Mouse (Mus musculus): ENCODE measurements at regions not wholly inside any gene's neighbourhood (a gene's known extent, or its start where the extent isn't known, plus 50 kb on each side); places are given as distances from the start of the nearest gene placed in this dataset.
A peak's percentile ranks its signal among the peaks of the same experiment; 100 is the strongest.

- no peak for DNase-seq (ENCODE audit: low spot score in 2 of 2)
These were observed 51.7 kb upstream of the Rasgrf1 start for GRCm38 (mm10) chr9:89858005-89858404.

DNA sequence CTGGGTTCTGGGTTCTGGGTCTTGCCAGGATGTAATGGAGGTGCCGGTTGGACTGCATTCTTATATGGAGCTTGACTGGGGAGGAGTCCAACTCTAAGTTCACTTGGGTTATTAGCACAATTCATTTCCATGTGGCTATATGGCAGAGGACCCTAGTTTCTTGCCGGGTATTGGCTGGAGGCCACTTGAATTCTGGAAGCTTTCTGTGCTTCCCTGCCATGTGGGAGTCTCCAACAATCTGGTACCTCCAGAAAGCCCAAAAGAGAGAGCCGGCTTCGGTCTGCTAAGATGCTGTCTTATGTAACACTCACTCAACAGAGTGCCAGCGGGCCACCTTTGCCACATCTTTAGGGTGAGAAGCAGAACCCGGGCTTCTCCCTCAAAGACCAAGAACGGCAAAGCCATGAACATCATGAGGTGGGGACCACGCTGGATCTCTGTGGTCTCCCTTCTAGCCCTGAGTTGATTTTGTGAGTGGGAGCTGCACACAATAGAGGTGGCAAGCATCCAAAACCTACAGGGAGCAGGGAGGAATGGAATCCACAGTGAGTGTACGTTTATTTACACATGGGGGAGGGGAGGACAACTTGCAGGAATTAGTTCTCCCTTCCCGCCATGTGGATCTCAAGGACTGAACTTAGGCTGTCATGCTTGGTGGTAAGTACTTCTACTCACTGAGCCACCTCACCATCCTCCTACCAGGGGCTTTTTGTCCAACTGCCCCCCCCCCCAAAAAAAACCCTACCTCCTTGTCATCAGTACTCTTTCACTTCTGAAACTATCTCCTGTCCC, 59.0 kb upstream of the Rasgrf1 start:
- DNase-seq (ENCODE audit: low spot score in 2 of 2): peak; percentile 53 to 68

DNA sequence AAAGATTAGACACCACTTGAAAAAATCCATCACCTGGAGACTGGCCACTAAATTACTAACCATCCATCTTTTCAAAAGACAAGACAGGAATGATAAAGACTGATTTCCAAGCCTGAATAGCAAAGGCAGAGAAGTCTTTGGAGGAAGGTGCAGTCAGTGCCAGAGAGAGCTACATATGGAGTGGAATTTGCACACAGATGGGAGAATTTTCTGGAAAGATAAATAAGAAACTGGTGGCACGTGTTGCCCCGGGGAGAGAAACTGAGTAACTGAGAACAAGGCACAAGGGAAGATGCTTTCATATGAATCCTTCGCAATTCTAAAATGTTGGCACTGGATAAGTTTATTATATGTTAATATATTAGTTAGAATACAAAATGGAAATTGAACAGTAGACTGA, 59.8 kb upstream of the Rasgrf1 start:
- DNase-seq (ENCODE audit: low spot score in 2 of 2): no peak

GRCm38 (mm10) chr9:89848571-89848970, 61.1 kb upstream of the Rasgrf1 start:
- DNase-seq (ENCODE audit: low spot score in 2 of 2): no peak

DNA sequence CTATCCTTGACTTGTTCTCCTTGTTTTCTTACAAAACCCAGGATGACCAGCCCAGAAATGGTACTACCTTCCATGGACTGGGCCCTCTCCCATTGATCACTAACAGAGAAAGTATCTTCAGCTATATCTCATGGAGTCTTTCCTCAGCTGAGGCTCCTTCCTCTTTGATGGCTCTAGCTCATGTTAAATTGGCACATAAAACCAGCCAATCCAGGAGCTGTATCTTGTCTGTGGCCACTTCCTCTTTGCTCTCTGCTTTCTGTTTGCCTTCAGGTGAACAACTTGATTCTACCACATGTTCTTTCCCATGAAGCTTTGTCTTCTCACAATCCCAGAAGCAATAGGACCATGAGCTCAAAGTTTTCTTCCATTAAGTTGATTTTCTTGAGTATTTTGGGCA, 62.7 kb upstream of the Rasgrf1 start:
- no peak for DNase-seq (ENCODE audit: low spot score in 2 of 2)

DNA sequence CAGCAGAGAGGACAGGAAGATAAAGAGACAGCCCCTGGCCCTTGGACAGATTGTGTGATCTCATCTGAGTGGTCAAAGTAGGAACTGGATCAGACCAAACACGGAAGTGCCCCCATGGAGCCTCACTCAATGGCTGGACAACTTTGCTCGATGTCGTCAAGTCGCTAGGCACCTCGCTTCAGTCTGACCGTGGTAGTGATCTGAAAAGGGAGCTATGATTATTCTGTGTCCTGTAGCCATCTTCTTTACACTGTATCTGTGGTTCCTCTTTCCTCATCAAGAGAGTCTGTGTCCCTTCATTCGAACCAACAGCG, 67.0 kb upstream of the Rasgrf1 start:
- DNase-seq (ENCODE audit: low spot score in 2 of 2): no peak

DNA sequence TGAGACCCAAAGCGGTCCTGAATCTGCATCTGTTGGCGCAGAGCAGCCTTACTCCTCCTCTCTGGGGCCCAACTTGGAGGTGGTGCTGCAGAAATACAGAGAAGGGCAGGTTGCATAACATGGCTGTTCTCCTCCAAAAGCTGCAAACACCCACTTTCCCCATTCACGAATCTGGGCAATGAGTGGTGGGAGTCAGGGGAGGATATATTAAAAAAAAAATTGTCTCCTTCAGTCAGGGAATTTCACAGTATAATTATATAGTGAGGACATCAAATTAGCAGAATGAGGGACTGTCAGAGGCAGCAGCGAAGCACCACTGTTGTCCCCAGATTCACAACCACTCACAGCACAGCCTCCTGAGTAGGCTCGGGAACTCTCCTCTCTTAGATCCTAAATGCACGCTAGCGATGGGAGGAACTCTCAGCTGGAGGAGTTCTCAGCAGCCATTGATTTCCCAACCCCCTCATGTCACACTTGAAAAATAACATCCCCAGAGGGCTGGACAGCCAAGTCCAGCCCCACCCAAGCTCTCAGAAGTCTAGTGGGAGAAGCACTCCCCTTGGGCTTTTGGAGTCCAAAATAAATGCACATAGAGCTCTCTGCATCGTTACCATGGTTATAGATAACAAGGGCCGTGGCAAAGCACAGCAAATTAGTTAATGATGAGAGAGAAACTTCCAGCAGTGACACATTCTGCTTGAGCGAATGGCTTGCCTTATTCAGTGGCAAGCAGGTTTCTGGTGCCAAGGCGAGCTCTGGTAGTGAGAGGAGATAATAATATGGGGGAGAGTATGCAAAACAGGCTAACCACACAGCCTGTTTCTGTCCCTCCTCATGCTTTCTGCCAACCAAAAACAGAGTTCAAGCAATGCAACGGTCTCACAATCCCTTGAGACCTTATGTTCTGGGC, 67.6 kb upstream of the Rasgrf1 start:
- peak; percentile 52 to 76 for DNase-seq (ENCODE audit: low spot score in 2 of 2)

DNA sequence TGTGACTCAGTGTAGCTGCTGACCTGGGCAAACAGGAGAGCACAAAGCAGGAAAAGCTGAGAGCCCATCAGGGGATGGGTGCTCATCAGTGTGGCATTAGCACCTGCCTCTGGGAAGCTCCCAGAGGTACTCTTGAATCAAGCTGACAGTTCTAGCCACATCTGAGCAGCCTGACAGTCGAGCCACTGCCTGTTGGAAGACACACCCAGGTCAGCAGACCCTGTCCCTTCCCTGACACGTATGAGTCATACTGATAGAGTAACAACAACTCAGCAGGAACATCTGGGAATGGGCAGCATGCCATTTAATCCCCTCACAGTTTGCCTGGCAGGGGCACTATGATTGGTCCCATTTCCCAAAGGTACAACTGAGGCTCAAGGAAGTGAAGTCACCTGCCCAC, 68.3 kb upstream of the Rasgrf1 start:
- no peak for DNase-seq (ENCODE audit: low spot score in 2 of 2)

DNA sequence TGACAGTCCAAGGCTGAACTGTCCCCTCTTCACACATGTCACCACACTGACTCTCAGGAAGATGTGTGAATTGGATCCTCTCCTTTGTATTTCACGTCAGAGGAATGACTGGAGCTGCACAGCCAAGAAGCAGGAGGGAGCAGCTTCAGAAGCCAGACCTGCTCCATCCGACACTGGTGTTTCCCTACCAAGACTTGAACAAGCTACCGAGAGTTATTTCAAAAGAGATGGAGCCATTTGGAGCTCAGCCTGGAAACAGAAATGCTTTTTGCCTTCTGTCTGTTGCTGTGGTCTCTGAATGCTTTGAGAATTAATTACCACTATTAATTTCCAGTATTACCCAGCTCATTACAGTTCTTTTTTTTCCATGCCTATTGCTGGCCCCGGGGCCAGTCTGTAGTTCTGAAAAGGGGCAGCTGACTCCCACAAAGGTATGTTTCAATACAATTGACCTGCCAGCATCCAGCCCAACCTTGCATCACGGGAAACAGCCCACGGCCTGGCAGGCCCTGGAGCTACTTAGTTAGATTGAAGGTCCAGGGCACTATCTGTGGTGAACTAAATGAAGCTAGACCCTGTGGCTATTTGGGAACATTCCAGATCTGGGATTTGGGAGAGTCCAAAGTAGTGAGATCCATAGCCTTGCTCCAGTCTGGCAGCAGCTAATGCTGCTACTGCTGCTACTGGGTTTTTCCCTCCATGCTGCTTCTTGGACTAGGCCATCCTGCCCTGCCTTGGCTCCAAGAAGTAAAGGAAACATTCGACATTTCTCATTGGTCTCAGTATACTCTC, 73.1 kb upstream of the Rasgrf1 start:
- no peak for DNase-seq (ENCODE audit: low spot score in 2 of 2)

GRCm38 (mm10) chr9:89833596-89833995, 76.1 kb upstream of the Rasgrf1 start:
- DNase-seq (ENCODE audit: low spot score in 2 of 2): no peak

GRCm38 (mm10) chr9:89831855-89832254, 77.9 kb upstream of the Rasgrf1 start:
- DNase-seq (ENCODE audit: low spot score in 2 of 2): no peak

DNA sequence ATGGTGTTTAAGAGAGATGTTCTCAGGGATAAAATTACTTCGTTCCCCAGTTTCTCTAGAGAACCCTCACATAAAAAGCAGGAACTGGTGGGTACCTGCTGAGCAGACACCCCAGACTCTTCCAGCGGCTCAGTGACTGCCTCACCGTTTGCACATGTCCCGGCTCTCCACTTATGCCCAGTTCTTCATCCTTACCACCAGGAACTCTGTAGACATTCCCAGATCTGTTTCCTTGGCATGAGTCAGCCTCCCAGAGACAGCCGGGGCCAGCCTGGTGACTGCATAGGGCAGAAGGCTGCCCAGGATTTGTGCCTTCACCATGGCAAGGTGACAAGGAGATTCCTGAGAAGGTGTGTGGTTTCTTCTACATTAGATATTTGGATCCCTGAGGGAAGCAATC, 81.6 kb upstream of the Rasgrf1 start:
- DNase-seq (ENCODE audit: low spot score in 2 of 2): no peak

- no peak for DNase-seq (ENCODE audit: low spot score in 2 of 2)
These were observed 82.1 kb upstream of the Rasgrf1 start for GRCm38 (mm10) chr9:89827564-89827963.

DNA sequence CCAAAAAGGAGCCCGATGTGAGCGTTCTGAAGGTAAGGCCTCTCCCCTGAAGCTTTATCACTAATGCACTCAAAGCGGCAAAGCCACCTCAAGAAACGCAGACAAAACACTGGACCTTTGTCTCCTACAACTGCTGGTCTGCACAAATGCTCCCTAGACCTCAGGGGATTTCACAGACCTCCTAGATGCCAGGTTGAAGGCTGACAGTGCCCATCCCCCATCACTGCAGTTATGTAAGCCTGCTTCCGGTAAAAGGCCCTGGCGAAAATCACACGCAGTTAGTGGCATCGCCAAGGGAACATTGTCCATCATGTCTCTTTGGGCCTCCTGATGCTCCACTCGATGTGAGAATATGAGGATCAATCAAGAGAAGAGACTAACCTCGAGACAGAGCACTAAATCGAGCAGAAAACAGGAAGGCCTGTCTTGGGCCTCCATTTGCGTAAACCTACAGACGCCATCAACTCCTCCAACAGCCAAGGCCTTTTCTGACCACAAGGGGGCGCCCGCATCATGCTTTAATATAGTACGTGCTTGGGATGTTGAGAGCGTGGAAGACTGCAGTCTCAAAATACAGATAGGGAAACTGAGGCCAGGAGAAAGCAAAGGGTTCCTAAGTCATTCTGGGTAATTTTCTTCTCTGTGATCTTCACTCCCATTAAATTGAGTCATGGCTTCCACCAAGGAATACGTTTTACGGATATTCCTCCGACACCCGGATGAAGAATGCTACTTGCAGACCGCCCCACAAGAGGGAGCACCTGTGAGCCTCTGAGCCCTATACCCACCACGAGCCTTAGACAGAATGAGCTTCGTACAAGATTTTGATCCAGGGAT, 82.8 kb upstream of the Rasgrf1 start:
- DNase-seq (ENCODE audit: low spot score in 2 of 2): peak; percentile 82 to 83

DNA sequence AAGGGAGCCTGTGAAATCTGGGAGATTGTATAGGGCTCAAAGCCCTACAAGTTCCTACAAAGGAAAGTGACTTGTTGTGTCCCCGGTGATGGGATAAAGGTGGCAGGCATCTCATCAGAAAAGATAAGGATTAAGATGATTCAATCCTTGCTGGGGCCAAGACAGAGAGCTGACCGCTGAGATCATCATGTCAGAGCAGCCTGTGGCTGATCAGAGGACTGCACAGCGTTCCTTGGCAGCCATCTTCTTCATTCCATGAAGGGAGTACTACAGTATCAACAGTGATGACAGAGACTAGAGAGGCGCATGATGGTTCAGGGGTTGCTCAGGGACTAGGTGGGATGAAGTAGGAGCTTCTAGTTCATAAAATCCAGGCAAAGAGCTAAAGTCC, 83.6 kb upstream of the Ankrd34c start:
- DNase-seq (ENCODE audit: low spot score in 2 of 2): no peak

- no peak for DNase-seq (ENCODE audit: low spot score in 2 of 2)
These were observed 83.0 kb upstream of the Ankrd34c start for GRCm38 (mm10) chr9:89821109-89821852.

DNA sequence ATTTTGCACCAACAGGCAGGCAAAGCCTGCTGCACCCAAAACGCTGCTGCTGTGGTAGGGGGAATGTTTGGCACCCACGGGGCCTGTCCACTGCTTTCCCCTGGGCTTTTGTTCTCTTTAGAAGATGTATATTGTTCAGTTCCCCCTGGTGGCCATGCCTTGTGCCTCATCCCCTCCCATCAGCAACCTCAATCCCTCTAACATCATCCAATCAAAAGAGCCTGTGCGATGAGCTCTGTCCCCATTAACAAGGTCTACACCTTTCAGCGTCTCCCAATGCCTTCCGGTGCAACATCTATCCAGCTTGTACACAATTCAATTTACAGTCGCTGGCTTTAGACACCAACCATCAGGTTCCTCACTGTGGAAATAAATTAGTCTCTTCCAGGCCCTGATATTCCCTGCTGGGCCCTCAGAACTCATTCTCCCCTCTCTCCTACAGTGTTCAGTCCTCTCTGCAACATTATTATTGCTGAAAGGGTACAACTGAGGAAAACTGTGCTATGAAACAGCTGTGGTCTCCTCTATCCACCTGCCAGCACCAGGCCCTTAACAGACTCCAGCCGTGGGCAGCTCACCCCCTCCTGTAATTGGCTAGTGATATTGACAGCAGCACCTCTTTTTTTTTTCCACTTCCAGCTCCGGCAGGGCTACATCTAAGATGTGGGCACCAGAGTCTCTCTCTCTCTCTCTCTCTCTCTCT, 75.5 kb upstream of the Ankrd34c start:
- DNase-seq (ENCODE audit: low spot score in 2 of 2): no peak

DNA sequence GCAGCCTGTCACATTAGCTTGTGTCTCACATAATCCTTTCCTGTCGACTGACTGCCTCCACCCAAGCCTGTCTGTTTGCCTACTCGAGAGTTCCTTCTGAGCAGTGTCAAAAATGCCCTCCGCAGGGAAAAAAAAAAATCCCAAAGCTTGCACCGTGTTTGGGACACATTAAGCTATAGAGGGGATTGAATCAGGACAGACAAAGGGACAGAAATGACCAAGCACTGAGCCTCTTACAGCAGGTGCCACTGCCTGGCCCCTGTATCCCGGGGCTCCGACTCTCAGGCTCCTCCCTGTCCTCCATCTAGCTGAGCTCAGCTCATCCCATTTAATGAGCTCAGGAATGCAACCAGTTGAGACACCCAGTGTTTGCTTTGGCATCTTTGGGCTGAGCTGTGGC, 69.1 kb upstream of the Ankrd34c start:
- no peak for DNase-seq (ENCODE audit: low spot score in 2 of 2)

GRCm38 (mm10) chr9:89802658-89803057, 64.4 kb upstream of the Ankrd34c start:
- no peak for DNase-seq (ENCODE audit: low spot score in 2 of 2)

- peak; percentile 55 to 64 for DNase-seq (ENCODE audit: low spot score in 2 of 2)
These were observed 54.7 kb upstream of the Ankrd34c start for GRCm38 (mm10) chr9:89793018-89793417.

Measured in right cerebral cortex, postnatal 36 days (tissue).